Mouse (Mus musculus) kidney, adult 2 months (tissue): ENCODE data around the gene Gca.

Experiments
- CTCF ChIP-seq: fragments of 200-500 bp; conservative IDR thresholded peaks from 2 replicates; pipeline ENCODE4 v1.5.1; 2011; ENCODE audit warnings: low read depth, mild to moderate bottlenecking, control low read depth, low read length, moderate library complexity, mixed read lengths; ENCODE audit not compliant: insufficient read depth, insufficient read length
- POLR2A ChIP-seq: fragments of 200-500 bp; IDR thresholded peaks from one replicate; pipeline ENCODE4 v1.6.1; 2011; ENCODE audit warnings: low read depth, low read length, control low read depth

GRCm38 (mm10) chr2:62639869-62640268 lies 24.2 kb upstream of the Gca start:
- TF ChIP-seq CTCF, result no peak
- TF ChIP-seq POLR2A, result no peak
